Mouse (Mus musculus): Measurements from ENCODE around the gene Hoxd9. TPM values are rescaled to one million over a fixed set of nuclear protein-coding genes. Genes with fewer than 3 reads are reported as not detected.

Gene Hoxd9
- polyA plus RNA-seq, 1 experiment: not detected

- TF ChIP-seq GATA1 (IDR thresholded peaks at IDR 0.05; ENCODE audit: low read length): no peak
- TF ChIP-seq TAL1 (IDR thresholded peaks at IDR 0.05; ENCODE audit: low read length): no peak
- Histone ChIP-seq H3K36me3 (ENCODE audit: control insufficient read depth) (no peaks in the 10 kb centered on the region), H3K27me3 (ENCODE audit: control insufficient read depth) (peaks cover 100% of the 10 kb centered on the region), H3K9me3 (ENCODE audit: control insufficient read depth, low read length) (0 out of 2 replicates have a peak, but pooled peaks cover 4% of the 10 kb centered on the region), H3K4me3 (replicated peaks) (no peak overlapping the region), H3K4me1 (ENCODE audit: control insufficient read depth) (no peaks in the 10 kb centered on the region)
Observed at GRCm38 (mm10) chr2:74688795-74689573, 8.5 kb upstream of the Hoxd9 start.

GRCm38 (mm10) chr2:74689574-74690337 is 7.8 kb upstream of the Hoxd9 start:
- Histone ChIP-seq H3K36me3 (ENCODE audit: control insufficient read depth) (no peaks in the 10 kb centered on the region), H3K4me1 (ENCODE audit: control insufficient read depth) (no peaks in the 10 kb centered on the region), H3K4me3 (replicated peaks) (no peak overlapping the region), H3K27me3 (ENCODE audit: control insufficient read depth) (peaks cover 100% of the 10 kb centered on the region), H3K9me3 (ENCODE audit: control insufficient read depth, low read length) (0 out of 2 replicates have a peak, but pooled peaks cover 4% of the 10 kb centered on the region)
- TF ChIP-seq GATA1 (IDR thresholded peaks at IDR 0.05; ENCODE audit: low read length): no peak
- TF ChIP-seq TAL1 (IDR thresholded peaks at IDR 0.05; ENCODE audit: low read length): no peak

DNA sequence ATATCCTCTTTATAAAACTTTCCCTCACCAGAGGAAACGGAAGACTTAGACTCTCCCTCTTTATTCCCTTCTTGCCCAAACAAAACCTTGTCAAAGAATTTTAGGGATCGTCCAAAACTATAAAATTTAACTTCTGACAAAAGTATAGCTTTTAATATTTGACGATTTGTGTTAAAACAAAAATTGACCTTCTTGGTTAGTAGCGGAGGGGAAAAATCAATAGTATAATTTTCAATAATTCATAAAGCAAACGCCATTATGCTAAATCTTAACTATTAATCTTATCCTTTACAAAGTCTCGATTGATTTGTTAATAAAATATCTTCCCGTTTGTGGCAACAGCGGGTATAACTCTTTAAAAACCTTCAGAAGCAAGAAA is 7.2 kb upstream of the Hoxd9 start:
- Histone ChIP-seq H3K4me3 (replicated peaks) (no peak overlapping the region), H3K4me1 (ENCODE audit: control insufficient read depth) (no peaks in the 10 kb centered on the region), H3K36me3 (ENCODE audit: control insufficient read depth) (no peaks in the 10 kb centered on the region), H3K9me3 (ENCODE audit: control insufficient read depth, low read length) (0 out of 2 replicates have a peak, but pooled peaks cover 4% of the 10 kb centered on the region), H3K27me3 (ENCODE audit: control insufficient read depth) (peaks cover 100% of the 10 kb centered on the region)
- no peak for TF ChIP-seq TAL1 (IDR thresholded peaks at IDR 0.05; ENCODE audit: low read length)
- no peak for TF ChIP-seq GATA1 (IDR thresholded peaks at IDR 0.05; ENCODE audit: low read length)

GRCm38 (mm10) chr2:74691022-74691951 is 6.2 kb upstream of the Hoxd9 start, which contains the start of gene Hoxd10:
Gene Hoxd10 (plus strand): TSS chr2:74691924.
- Histone ChIP-seq H3K27me3 (ENCODE audit: control insufficient read depth) (peaks cover 100% of the 10 kb centered on the region), H3K4me3 (replicated peaks) (no peak within 1 kb of the TSS), H3K4me1 (ENCODE audit: control insufficient read depth) (no peaks in the 10 kb centered on the region), H3K36me3 (ENCODE audit: control insufficient read depth) (no peaks in the 10 kb centered on the region), H3K9me3 (ENCODE audit: control insufficient read depth, low read length) (0 out of 2 replicates have a peak, but pooled peaks cover 4% of the 10 kb centered on the region)
- no peak for TF ChIP-seq GATA1 (IDR thresholded peaks at IDR 0.05; ENCODE audit: low read length)
- no peak for TF ChIP-seq TAL1 (IDR thresholded peaks at IDR 0.05; ENCODE audit: low read length)

- Histone ChIP-seq H3K36me3 (ENCODE audit: control insufficient read depth) (no peaks in the 10 kb centered on the region), H3K4me1 (ENCODE audit: control insufficient read depth) (no peaks in the 10 kb centered on the region), H3K9me3 (ENCODE audit: control insufficient read depth, low read length) (peaks cover 4% of the 10 kb centered on the region; the same call in 1 of the 2 replicates), H3K27me3 (ENCODE audit: control insufficient read depth) (peaks cover 100% of the 10 kb centered on the region), H3K4me3 (replicated peaks) (no peak overlapping the region)
- TF ChIP-seq GATA1 (IDR thresholded peaks at IDR 0.05; ENCODE audit: low read length): no peak
- TF ChIP-seq TAL1 (IDR thresholded peaks at IDR 0.05; ENCODE audit: low read length): no peak
Observed at GRCm38 (mm10) chr2:74691995-74692807, 5.3 kb upstream of the Hoxd9 start.

DNA sequence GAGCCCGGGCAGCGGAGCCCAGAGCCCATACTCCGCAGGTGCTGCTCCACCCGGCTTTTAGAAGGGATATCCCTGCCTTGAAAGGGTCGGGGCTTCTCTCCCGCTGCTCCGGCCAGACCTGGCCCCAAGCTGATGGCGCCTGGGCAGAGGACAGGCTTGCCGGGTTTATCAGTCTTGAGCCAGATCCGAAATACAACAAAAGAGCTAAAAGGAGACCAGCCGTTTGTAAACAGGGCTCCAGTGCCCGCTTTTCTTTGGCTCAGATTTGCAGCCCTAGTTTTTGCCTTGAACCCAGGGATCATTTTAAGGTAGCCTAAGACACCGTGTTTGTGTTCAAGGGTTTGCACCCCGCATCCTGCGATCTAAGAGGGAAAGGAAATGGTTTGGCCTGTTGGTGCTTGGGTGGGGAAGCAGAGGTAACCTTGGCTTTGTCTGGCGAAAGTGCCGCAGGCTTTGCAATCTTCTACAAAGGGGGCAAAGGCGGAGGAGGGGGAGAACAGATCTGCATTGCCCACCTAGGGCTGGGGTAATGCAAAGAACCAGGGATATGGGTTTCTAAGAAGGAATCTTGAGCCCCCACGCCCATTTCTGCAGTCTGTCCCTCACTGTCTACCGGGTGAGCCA is 4.6 kb upstream of the Hoxd9 start:
- peaks cover 100% of the 10 kb centered on the region for H3K27me3 ChIP-seq (ENCODE audit: control insufficient read depth)

DNA sequence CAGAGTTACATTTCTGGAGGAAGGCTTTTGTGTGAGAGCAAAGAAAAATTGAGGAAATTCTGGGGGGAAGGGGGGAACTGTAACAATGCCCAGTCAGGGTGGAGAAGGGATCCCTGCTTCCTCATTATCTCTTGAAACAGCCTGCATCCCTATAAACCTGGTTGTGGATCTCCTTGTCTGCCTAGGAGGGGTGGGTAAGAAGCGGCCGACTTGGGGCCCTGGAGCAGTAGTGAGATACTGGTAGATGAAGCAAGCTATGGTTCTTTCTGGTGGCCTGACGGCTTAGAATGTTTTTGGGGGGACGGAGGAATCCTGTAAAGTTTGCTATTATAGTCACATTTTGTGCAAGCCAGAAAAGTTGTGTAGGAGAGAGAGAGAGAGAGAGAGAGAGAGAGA is 4.1 kb upstream of the Hoxd9 start:
- H3K36me3 ChIP-seq (ENCODE audit: control insufficient read depth): no peaks in the 10 kb centered on the region
- H3K4me3 ChIP-seq (replicated peaks): no peak overlapping the region
- no peak for TF ChIP-seq GATA1 (IDR thresholded peaks at IDR 0.05; ENCODE audit: low read length)
- TF ChIP-seq TAL1 (IDR thresholded peaks at IDR 0.05; ENCODE audit: low read length): no peak
- 0 out of 2 replicates have a peak, but pooled peaks cover 2% of the 10 kb centered on the region for H3K4me1 ChIP-seq (ENCODE audit: control insufficient read depth)
- H3K27me3 ChIP-seq (ENCODE audit: control insufficient read depth): peaks cover 100% of the 10 kb centered on the region
- H3K9me3 ChIP-seq (ENCODE audit: control insufficient read depth, low read length): peaks cover 5% of the 10 kb centered on the region; the same call in 1 of the 2 replicates

More for the DNA sequence above, 4.6 kb upstream of the Hoxd9 start:
- TF ChIP-seq TAL1 (IDR thresholded peaks at IDR 0.05; ENCODE audit: low read length): no peak
- no peak for TF ChIP-seq GATA1 (IDR thresholded peaks at IDR 0.05; ENCODE audit: low read length)
- H3K36me3 ChIP-seq (ENCODE audit: control insufficient read depth): no peaks in the 10 kb centered on the region
- 0 out of 2 replicates have a peak, but pooled peaks cover under 1% of the 10 kb centered on the region for H3K4me1 ChIP-seq (ENCODE audit: control insufficient read depth)
- peaks cover 2% of the 10 kb centered on the region; the same call in 1 of the 2 replicates for H3K9me3 ChIP-seq (ENCODE audit: control insufficient read depth, low read length)
- no peak overlapping the region for H3K4me3 ChIP-seq (replicated peaks)
